Mouse (Mus musculus) spleen, adult 18-20 months (tissue): ENCODE measurements around the gene Fam193b.
"Not testable (repeated sequence)": the region's sequence is repeated elsewhere in the genome, so short reads cannot be mapped to it uniquely, and the experiment has no call there.

Experiments used
- DNase-seq, 2 experiments: peaks; one replicate each; pipeline ENCODE4 v3.0.0; 2022; ENCODE audit warnings: mixed read lengths in 2 of 2

Gene Fam193b

GRCm38 (mm10) chr13:55570286-55570973, 490 bp downstream of the Fam193b start:
- DNase-seq: no peak

- DNase-seq: no peak
Measured at GRCm38 (mm10) chr13:55569726-55570285, 1.1 kb downstream of the Fam193b start.

- not testable (repeated sequence) for DNase-seq
Measured at GRCm38 (mm10) chr13:55568524-55568923, 2.4 kb downstream of the Fam193b start.

- DNase-seq: no peak
Measured at GRCm38 (mm10) chr13:55567949-55568348, 3.0 kb downstream of the Fam193b start.

- DNase-seq: no peak
Measured at GRCm38 (mm10) chr13:55567001-55567400, 3.9 kb downstream of the Fam193b start.

GRCm38 (mm10) chr13:55563266-55563879, 7.5 kb downstream of the Fam193b start:
- no peak for DNase-seq

- no peak for DNase-seq
Measured at GRCm38 (mm10) chr13:55557499-55557898, 13.4 kb downstream of the Fam193b start.

- DNase-seq: no peak
Measured at GRCm38 (mm10) chr13:55555921-55556320, 15.0 kb downstream of the Fam193b start.

GRCm38 (mm10) chr13:55549061-55549460, 21.9 kb downstream of the Fam193b start:
- DNase-seq: no peak

GRCm38 (mm10) chr13:55548426-55548825, 22.5 kb downstream of the Fam193b start:
- DNase-seq: no peak

- no peak for DNase-seq
Measured at GRCm38 (mm10) chr13:55547916-55548315, 23.0 kb downstream of the Fam193b start.

GRCm38 (mm10) chr13:55544792-55545191, 26.1 kb downstream of the Fam193b start:
- DNase-seq: no peak

- DNase-seq: no peak
Measured at GRCm38 (mm10) chr13:55543447-55543846, 27.5 kb downstream of the Fam193b start.

GRCm38 (mm10) chr13:55542891-55543290, 28.0 kb downstream of the Fam193b start:
- no peak for DNase-seq

GRCm38 (mm10) chr13:55540933-55541332, 30.0 kb downstream of the Fam193b start:
- DNase-seq: peak in 1 of 2 experiments; percentile 30

- DNase-seq: peak; percentile 98 to 99
Measured at GRCm38 (mm10) chr13:55536194-55537175, 34.4 kb downstream of the Fam193b start, which contains the start of gene Ddx41. Gene Ddx41, minus strand, starts transcription at chr13:55536658.

- no peak for DNase-seq
Measured at GRCm38 (mm10) chr13:55535796-55536193, 35.1 kb downstream of the Fam193b start.

- DNase-seq: no peak
Measured at GRCm38 (mm10) chr13:55535191-55535590, 35.7 kb downstream of the Fam193b start.

GRCm38 (mm10) chr13:55529198-55529915, 41.6 kb downstream of the Fam193b start, which contains the start of gene Dok3:
Gene Dok3, minus strand, starts transcription at chr13:55529296.
- DNase-seq: peak; percentile 64 to 73

GRCm38 (mm10) chr13:55527834-55528772, 42.8 kb downstream of the Fam193b start:
- peak; percentile 64 for DNase-seq

- DNase-seq: peak; percentile 38 to 45
Measured at GRCm38 (mm10) chr13:55527212-55527611, 43.7 kb downstream of the Fam193b start.
